Comparison of ENCODE assay signal across 10 mouse cellular contexts in the genomic region with DNA sequence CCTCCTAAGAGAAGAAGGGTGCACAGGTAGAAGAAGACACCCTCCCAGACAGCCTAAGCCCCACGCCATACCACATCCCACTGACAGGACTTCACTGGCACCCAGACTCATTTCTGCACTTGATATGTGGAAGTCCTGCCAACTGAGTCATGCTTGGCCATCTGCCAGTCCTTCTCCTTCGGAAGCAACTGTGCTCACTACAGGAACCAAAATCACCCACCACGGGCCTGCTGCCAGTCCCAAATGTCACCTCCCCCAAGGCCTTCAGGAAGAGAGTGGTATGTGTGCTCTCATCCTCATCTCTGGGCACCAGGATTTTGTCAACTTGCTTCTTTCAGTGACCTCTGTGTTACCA. TPM values are rescaled to one million over a fixed set of nuclear protein-coding genes. Genes with fewer than 3 reads are reported as not detected.
DNase-seq lines count a peak whose midpoint lies in the region; ATAC-seq and TF ChIP-seq lines count a peak whose summit lies in the region.
"Had no signal": no experiment of that assay in that cellular context is flagged by ENCODE, and none has a peak within 500 bp of the region (broad histone marks: within the 10 kb centered on the region; RNA-seq: fewer than 3 reads in every experiment).

No protein-coding gene starts in this region.

- ATAC-seq in hindbrain, postnatal 0 days, result no peak
- ATAC-seq in hindbrain, embryonic 16.5 days, result no peak
- ATAC-seq in stomach, embryonic 16.5 days (ENCODE audit: insufficient read depth, low FRiP score), result 0 out of 2 replicates have a peak, but pooled peaks have one; percentile 34

- peak; percentile 40 for DNase-seq in hindbrain, postnatal 0 days (ENCODE audit: low spot score)
- peak; percentile 43 for DNase-seq in cerebellum, adult 9-10 months
- DNase-seq in heart, adult 18-20 months, result peak; percentile 90 to 91
- peak; percentile 90 to 97 for DNase-seq in layer of hippocampus, adult 18-20 months (ENCODE audit: low spot score in 2 of 2)
- DNase-seq in lung, postnatal 10 days, result peak; percentile 91
- DNase-seq in c-Kit-positive CD71-positive TER-119-positive erythroid progenitor cells, embryonic 14.5 days (ENCODE audit: low spot score), result no peak

- no peaks in the 10 kb centered on the region; the same call in 1 of the 2 replicates for H3K9me3 ChIP-seq in hindbrain, postnatal 0 days (ENCODE audit: low read length)
- H3K9me3 ChIP-seq in hindbrain, embryonic 16.5 days (ENCODE audit: control insufficient read depth, low read length), result no peaks in the 10 kb centered on the region
- H3K9me3 ChIP-seq in stomach, embryonic 16.5 days (replicated peaks; ENCODE audit: control insufficient read depth, low read length), result no peaks in the 10 kb centered on the region

- no peaks in the 10 kb centered on the region for H3K4me1 ChIP-seq in hindbrain, postnatal 0 days (ENCODE audit: insufficient read depth, low read length)
- H3K4me1 ChIP-seq in hindbrain, embryonic 16.5 days (ENCODE audit: control insufficient read depth, insufficient read depth, low read depth, low read length), result peaks cover 4% of the 10 kb centered on the region
- peaks cover 7% of the 10 kb centered on the region; the same call in 1 of the 2 replicates for H3K4me1 ChIP-seq in stomach, embryonic 16.5 days (ENCODE audit: control insufficient read depth, insufficient read depth, low read length)

- 35% methylated on average over 3 of the region's 3 CpGs for WGBS in hindbrain, postnatal 0 days
- WGBS in hindbrain, embryonic 16.5 days, result 51% methylated on average over 3 of the region's 3 CpGs
- WGBS in stomach, embryonic 16.5 days, result 38% methylated on average over 3 of the region's 3 CpGs

- H3K4me2 ChIP-seq in hindbrain, postnatal 0 days (ENCODE audit: low read depth, low read length), result no peak overlapping the region
- no peak overlapping the region for H3K4me2 ChIP-seq in hindbrain, embryonic 16.5 days (ENCODE audit: low read length)
- no peak overlapping the region for H3K4me2 ChIP-seq in stomach, embryonic 16.5 days (ENCODE audit: low read depth, low read length)

- no peak overlapping the region for H3K27ac ChIP-seq in hindbrain, postnatal 0 days
- H3K27ac ChIP-seq in hindbrain, embryonic 16.5 days (ENCODE audit: low read depth, low read length), result no peak overlapping the region
- H3K27ac ChIP-seq in stomach, embryonic 16.5 days (ENCODE audit: low read length), result no peak overlapping the region

- H3K4me3 ChIP-seq in hindbrain, postnatal 0 days (ENCODE audit: low read length), result no peak overlapping the region
- no peak overlapping the region for H3K4me3 ChIP-seq in hindbrain, embryonic 16.5 days (ENCODE audit: low read length)
- no peak overlapping the region for H3K4me3 ChIP-seq in stomach, embryonic 16.5 days (replicated peaks; ENCODE audit: low read length)
- H3K4me3 ChIP-seq: erythroblast, embryonic 14.5 days had no signal

- TF ChIP-seq CTCF in hindbrain, postnatal 0 days (IDR thresholded peaks at IDR 0.05; ENCODE audit: low read depth), result no peak

- no peak overlapping the region for H3K9ac ChIP-seq in hindbrain, postnatal 0 days (replicated peaks; ENCODE audit: low read length)
- no peak overlapping the region for H3K9ac ChIP-seq in hindbrain, embryonic 16.5 days (ENCODE audit: low read depth, low read length)
- H3K9ac ChIP-seq in stomach, embryonic 16.5 days (ENCODE audit: low read length), result no peak overlapping the region

- H3K36me3 ChIP-seq in hindbrain, postnatal 0 days (ENCODE audit: insufficient read depth, low read length), result no peaks in the 10 kb centered on the region
- H3K36me3 ChIP-seq in hindbrain, embryonic 16.5 days (ENCODE audit: control insufficient read depth, insufficient read depth, low read length), result no peaks in the 10 kb centered on the region
- no peaks in the 10 kb centered on the region for H3K36me3 ChIP-seq in stomach, embryonic 16.5 days (ENCODE audit: control insufficient read depth, insufficient read depth, low read length)

- no peaks in the 10 kb centered on the region for H3K27me3 ChIP-seq in hindbrain, postnatal 0 days (ENCODE audit: insufficient read depth, low read length)
- H3K27me3 ChIP-seq in hindbrain, embryonic 16.5 days (replicated peaks; ENCODE audit: control insufficient read depth, insufficient read depth, low read length), result no peaks in the 10 kb centered on the region
- H3K27me3 ChIP-seq in stomach, embryonic 16.5 days (ENCODE audit: control insufficient read depth, insufficient read depth, low read length), result no peaks in the 10 kb centered on the region

RNA-seq across cellular contexts. Expression of gene Nos1ap, which starts 34.7 kb away (rescaled TPM):
- total RNA-seq in hindbrain, postnatal 0 days (2014; rRNA removed), result 10.1 and 29.9 TPM in 2 replicates
- 12.4 and 14.9 TPM in 2 replicates for polyA plus RNA-seq in hindbrain, postnatal 0 days (2015; fragmentation: Nextera tagmentation; extraction: Ambion mirVana)
- polyA plus RNA-seq in hindbrain, embryonic 16.5 days (2015; fragmentation: Nextera tagmentation; extraction: Ambion mirVana), result 14.8 and 17.1 TPM in 2 replicates
- total RNA-seq in heart, adult 18-20 months (2021), result 10 to 100 TPM; 17.4 to 23.6 TPM
- 100 to 1,000 TPM; 187 to 213 TPM for total RNA-seq in layer of hippocampus, adult 18-20 months (2021)
- polyA plus RNA-seq in stomach, embryonic 16.5 days (2015; fragmentation: Nextera tagmentation; extraction: Ambion mirVana), result 8.9 and 13.0 TPM in 2 replicates
- total RNA-seq: CH12.LX had no signal
